Mouse (Mus musculus) frontal cortex, postnatal 36 days (tissue): ENCODE measurements around the gene Alkbh2.

Source experiments
- DNase-seq, 2 experiments: peaks; one replicate each; pipeline ENCODE4 v3.0.0; 2022; ENCODE audit warnings: low spot score in 2 of 2

Alkbh2 gene

DNA sequence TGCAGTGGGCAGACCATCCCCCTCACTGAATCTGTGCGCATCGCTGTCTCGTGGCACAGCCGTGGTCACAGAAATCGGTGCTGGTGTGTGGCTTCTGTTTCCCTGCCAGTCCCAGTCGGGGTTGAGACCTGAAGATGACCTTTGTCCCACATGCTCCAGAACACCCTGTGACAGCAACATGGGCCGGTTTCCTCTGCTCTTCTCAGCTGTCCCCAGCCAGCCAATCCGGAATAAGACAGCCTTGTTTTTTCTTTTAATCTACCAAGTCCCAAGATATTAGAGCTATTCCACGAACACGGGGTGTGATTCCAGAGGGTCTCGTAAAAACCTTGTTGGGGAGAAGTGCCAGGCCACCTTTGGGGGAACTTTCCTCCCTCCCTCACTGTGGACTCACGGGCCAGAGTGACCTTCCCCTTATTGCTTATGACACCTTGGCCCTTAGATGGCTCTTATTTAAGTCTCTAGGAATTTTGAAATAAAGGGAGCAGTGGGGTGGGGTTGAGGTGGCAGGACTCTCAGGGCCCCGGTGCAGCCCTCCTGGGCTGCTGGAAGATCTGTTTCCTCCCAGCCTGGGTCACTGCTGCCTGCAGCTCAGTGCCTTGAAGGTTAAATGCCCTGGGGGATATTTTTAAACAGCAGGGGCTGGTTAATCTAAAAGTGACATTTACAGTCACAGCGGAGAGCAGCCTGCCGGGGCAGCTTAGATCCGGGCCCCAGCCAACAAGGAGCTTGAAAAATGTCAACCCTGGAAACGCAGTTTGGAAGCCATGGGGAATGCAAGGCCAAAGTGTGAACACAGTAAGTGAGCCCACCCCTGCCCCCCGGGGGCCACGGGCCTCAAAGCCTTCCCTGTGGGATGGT is 18.2 kb upstream of the Alkbh2 start, which contains the start of gene Acacb:
Gene Acacb (plus strand): TSS at position 508 of the 861 bp plus-strand sequence.
- DNase-seq, result no peak

DNA sequence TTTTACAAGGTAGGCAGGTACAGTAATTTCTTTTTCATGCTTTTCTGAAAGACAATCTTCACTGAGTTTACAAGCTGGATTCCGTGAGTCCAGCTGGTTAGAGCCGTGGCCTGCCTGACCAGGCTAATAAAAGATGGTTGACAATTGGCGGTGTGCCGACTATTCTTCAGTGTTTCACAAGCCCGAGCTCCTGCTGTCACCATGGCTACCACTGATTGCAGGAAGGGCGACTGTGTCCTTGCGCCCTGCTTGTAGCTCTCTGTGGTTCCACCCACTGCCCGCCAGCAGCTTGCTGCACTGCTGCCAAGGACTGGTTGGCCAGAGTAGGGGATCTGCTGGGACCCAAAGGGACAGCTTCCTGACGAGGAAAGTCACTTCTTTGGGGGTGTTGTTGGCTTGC is 11.2 kb upstream of the Alkbh2 start:
- peak; percentile 51 to 81 for DNase-seq

DNA sequence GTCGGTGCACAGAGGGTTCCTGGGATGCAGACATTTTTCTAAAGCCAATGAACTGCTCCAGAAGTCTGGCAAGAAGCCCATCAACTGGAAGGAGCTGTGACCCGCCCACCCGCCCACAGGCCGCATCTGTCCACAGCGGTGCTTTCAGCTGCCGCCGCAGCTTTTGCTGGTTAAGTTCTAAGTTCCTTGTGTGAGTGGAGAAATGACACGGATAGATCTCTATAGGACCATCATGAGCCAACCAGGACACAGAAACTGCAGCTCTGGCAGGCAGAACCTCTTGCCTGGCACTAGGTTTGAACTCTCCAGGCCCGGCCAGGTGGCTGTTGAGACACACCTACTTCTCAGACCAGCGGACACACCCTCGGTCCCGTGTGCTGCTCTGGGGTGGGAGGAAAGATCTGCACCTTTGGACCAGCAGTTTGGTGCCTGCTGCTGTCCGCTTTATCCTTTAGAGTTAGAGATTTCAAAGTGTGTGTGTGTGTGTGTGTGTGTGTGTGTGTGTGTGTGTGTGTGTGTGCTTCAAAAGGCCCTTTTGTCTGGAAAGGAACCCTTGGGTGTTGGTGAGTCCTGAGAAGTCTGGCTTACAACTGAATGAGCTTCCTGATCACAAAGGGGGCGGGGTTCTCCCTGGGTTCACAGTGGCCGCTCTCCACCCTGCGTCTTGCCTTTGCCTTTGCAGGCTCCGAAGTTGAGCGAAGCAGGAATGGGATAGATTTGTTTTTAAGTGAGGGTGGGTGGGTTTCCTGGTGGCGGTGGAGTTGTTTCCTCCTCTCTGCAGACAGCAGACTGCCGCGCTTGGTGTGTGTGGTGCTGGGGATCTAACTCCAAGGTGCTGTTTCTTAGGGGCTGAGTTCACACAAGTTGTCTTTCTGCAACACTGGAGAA is 10.5 kb upstream of the Alkbh2 start:
- no peak for DNase-seq

DNA sequence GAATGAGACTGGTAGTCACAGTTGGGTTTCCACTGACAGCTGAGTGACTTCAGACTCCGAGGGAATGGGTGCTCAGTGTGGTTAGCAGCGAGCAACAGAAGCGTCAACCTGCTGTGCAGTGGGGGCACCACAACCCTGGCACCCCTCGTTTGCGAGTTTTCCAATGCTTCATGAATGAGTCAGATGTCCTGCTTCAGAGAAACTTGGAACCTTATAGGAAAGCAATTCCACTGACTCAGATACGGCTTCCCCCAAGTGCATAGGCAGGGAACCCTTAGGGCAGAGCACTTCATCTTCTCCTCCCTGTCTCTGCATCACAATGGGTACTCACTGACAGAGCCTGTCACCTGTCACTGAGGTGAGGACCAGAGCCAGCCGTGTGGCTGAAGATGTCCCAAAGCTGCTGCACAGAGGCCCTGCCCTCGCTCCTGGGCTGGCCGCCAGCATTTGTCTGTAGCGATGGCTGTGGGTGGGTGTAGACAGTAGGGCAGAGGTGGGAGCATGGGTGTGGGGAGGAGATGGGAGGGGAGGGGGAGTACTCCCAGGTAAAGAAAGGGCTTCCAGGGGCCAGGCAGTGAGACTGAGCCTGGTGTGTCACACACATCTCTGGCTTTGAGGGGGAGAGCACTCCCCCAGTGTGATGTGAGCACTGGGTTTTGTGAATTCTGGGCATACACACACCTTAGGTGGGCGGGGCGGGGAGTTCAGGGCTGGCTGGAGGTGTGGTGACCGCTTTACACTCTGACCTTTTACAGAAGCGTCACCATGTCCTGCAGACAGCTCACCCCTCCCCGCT is 9.7 kb upstream of the Alkbh2 start:
- no peak for DNase-seq

DNA sequence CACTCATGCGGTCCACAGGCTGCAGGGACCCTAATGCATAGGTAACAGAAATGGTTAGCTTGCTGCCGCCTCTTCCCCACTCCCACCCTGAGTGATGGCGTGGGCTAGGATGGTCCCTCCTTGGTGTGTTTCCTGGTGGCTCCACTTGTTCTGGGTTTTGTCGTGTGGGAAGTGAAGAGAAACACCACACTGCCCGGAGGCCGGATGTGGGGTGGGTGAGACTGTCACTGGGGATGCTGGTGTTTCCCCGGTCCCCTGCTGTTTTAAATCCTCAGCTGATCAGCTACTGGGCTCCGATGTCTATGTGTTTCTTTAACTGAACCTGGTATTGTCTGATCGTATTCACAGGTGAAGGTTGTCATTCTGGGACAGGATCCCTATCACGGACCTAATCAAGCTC is 7.5 kb upstream of the Alkbh2 start:
- DNase-seq, result no peak

DNA sequence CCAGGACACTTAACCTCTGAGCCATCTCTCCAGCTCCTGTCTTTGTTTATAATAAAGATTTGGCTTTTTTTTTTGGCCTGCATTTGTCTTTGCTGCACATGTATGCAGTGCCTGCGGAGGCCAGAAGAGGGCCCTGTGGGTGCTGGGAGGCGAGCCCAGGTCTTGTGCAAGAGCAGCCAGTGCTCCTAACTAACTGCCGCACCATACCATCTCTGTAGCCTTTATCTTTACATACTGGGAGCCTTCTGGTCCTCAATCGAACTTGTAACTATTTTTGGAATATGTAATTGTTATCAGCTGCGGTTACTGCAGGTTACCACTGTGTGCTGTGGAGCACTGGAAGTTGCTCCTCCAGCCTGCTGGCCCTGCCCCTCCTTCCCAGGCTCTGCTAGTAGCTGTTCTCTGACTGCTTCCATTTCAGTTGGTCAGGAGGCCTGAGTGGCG is 6.1 kb upstream of the Alkbh2 start:
- DNase-seq, result peak in 1 of 2 experiments; percentile 29

DNA sequence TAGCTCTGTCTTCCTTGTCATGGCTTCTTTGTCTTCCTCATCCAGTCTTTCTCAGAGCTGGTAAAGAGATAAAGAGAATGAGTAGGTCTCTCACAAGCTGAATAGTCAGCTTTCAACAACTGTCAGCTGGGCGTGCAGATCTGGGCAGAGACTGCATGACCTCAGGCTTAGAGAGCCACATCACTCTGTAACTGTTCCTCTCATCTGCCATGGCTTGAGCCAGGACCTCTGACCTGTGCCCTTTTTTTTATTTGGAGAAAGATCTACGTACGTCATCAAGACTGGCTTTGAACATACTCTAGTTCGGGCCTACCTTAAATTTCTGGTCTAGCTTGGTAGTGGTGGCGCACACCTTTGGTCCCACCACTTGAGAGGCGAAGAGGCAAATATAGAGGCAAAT is 4.8 kb upstream of the Alkbh2 start:
- no peak for DNase-seq

DNA sequence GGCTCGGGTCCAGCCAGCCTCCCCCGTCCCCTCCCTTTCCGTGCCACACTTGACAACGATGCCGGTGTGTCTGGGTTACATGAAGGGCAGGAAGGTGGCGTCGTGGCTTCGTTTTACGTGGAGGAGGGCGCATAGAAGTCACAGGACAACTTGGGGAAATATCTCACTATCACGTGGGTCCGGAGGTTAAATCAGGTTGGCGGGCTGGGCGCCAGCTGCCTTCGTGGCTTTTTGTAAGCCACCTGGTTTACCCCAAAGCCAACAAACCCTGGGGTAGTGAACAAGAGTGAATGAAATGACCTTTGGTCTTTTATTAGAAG is 3.5 kb upstream of the Alkbh2 start:
- DNase-seq, result peak in 1 of 2 experiments; percentile 20

DNA sequence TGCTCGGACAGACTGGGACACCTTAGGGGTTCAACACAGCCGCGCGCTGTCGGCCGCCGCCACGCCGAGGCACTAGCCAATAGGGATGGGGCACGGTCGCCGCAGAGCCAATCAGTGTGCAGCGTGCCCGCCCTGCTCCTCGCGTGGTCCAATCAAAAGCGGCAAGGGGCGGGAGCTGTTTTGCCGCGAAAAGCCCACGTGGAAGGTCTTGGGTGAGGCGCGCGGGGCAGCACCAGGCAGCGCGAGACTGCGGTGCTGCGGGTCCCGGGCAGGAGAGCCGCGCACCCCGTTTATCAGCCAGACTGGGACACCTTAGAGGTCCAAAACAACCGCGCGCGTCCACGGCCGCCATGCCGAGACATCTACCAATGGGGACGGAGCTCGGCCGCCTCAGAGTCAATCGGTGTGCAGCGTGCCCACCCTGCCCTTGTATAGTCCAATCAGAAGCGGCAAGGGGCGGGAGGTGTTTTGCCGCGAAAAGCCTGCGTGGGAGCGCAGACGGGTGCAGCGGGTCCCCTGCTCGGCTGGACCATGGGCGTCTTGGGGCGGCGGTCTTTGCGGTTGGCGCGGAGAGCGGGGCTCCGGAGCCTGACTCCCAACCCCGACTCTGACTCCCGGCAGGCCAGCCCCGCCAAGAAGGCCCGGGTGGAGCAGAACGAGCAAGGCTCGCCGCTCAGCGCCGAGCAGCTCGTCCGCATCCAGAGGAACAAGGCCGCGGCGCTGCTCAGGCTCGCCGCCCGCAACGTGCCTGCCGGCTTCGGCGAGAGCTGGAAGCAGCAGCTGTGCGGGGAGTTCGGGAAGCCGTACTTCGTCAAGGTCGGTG is 2.9 kb upstream of the Alkbh2 start:
- peak; percentile 91 to 93 for DNase-seq

DNA sequence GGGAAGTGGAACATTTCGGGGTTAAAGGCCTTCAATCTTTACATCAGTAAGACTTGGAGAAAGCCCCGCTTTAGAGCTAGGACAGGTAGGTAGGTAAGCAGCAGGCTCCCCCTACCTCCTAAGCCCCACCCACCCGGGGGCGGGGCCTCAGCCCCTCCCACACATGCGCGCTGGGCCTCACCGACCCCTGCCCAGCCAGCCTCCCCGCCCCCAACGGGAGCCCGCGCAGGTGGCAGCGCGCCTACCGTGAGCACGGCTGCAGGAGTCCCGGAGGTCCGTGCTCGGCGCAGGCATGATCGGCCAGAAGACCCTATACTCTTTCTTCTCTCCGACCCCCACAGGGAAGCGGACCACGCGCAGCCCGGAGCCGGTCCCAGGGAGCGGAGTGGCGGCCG is 2.2 kb upstream of the Alkbh2 start, which contains the start of gene Ung:
Gene Ung (plus strand): TSS at position 176 of the 395 bp plus-strand sequence.
- DNase-seq, result no peak

DNA sequence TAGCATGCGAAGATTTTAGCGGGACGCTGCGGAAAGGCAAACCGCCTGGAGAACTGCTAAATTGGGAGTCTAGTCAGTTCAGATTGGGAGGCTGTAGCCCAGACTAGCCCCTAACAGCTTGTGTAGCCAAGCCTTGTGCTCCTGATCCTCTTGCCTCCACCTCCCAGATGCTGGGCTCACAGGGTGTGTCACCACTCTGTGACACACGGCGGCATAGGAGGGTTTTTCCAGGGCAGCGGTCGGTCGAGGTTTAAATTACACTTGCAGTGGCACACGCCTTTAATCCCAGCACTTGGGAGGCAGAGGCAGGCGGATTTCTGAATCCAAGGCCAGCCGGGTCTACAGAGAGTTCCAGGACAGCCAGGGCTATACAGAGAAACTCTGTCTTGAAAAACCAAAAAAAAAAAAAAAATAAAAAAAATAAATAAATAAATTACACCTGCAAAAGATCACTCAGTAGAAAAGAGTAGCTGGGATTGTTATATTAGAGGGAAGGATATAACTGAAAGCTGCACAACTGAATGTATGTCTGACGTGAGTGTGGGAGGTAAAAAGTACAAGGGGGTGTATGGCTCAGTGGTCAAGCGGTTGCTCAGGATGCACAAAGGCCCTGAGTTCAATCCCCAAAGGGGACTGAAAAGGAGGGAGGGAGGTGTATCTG is 1.7 kb upstream of the Alkbh2 start:
- DNase-seq, result no peak

DNA sequence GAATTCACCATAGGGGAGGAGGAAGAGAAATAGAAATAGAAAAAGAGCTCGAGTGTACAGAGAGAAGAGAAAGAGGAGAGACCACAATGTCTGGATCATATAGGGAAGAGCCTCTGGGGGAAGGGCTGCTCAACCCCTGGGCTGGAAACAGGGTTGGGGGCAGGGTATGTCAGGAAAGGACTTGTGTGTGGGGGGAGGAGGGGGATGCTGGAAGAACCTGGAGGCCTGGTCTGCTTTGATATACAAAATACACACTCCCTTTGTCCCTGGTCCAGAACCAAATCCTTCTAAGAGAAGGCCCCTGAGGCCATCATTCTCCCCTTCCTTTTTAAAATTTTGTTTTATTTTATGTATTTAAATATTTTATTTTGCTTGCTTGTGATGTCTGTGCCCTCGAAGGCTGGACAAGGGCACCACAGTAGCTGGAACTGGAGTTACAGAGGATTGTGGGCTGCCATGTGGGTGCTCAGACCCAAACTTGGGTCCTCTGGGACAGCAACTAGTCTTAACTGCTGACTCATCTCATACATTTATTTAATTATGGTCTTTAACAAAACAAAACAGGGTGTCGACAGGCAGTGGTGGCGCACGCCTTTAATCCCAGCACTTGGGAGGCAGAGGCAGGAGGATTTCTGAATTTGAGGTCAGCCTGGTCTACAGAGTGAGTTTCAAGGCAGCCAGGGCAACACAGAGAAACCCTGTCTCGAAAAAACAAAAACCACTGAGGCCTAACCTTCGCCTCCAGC is 1.3 kb downstream of the Alkbh2 start:
- DNase-seq, result no peak

DNA sequence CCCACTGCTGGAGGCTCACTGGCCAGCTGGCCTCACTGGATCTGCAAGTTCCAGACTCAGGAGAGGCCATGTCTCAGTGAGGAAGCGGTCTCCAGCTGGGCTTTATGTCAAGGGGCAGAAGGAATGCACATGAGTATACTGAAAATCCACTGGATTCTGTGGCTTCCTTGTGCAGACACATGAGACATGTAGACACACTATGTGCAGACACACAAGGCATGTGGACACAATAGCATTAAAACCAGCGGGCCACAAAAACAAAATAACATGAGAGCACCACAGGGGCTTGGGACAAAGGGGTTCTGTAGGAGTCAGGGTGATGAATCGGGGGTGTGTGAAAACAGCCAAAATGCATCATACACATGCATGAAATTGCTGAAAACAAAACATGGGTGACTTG is 2.0 kb downstream of the Alkbh2 start:
- DNase-seq, result no peak

DNA sequence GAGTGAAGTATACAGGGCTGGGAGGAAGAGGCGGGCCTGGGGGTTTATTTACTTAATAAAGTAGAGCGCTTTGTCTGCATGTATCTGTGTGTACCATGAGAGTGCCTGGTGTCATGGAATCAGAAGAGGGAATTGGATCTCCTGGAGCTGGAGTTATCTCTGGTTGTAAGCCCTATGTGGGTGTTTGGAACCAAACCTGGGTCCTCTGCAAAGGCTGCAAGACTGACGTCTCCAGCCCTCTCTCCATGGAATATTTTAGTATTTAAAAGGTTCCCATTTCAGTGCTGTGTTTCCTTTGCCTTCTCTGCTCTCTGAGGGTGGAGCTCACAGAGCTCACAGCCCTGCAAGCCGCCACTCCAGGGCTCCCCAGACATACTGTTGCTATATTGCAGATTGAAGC is 8.2 kb downstream of the Alkbh2 start:
- DNase-seq, result no peak

DNA sequence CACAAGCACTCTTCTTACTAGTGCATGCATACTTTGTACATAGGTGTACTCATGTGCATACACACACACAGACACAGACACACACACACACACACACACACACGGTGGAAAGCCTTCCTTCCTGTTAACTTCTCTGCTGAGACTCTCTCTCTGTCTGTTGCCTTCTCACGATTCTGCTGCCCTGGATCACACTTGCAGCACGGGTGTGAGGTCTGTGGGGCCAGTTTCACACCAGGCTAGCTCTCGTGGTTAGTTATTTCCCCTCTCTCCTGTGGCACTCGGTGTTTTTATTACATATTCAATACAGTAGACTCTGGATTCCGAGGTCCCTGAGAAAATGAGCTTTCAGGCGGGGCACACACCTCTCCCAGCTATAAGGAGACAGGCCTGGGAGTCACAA is 11.4 kb downstream of the Alkbh2 start:
- no peak for DNase-seq

DNA sequence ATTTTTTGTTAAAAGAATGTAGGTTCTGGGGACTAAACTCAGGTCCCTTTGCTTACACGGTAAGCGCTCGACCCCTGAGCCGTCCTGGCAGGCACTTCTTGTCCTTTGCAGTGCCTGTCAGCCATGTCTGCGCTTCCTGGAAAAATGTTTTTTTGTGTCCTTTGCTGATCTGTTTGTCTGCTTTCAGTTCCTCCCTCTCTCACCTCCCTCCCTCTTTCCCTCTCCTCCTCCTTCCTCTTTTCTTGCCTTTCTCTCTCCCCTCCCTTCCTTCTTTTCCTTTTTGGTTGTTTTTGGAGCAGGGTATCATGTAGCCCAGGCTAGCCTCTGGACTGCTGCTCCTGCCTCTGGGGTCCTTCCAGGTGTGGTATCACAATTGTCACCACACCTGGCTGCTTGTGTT is 13.0 kb downstream of the Alkbh2 start:
- no peak for DNase-seq

DNA sequence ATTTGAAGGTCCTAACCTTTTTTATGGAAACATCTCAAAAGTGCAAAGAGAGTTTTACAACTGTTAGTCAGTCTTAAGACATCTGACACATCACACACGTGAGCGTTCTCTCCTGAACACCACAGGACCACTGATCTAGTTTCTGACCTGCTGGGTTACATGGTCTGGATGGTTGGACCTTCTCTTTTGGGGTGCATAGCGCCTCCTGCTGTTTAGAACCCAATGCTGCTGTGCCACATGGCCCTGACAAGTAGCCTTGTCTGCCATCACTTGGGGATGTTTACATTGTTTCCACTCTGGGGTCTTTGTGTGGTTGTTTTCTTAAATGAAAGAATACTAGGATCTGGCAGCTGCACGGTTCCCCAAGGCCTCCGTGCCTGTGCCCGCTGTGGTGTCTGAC is 14.7 kb downstream of the Alkbh2 start:
- DNase-seq, result no peak

DNA sequence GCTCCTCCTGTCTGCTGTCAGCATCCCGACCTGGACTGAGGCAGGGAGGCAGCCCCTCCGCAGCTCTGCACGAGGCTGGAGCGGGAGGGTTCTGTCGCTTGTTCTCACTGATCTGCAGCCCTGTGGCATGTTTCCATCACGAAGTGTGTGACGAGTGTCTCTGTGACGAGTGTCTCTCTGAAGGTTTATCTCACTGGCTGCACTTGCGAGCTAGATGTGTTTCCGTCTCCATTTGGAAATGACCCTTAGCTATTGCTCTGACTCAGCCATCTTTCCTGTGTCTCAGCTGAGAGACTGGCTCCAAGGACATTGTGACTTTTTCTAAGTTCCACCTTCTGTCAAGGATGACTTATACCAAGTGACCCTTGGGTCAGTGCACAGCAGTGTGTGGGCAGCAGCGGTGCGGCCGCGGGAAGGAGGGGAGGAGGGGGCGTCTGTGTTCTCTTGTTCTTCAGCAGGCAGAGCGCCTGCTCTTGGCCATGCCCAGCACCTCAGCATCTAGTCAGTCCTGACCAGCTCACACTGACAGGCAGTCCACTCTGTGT is 21.6 kb downstream of the Alkbh2 start:
- no peak for DNase-seq

DNA sequence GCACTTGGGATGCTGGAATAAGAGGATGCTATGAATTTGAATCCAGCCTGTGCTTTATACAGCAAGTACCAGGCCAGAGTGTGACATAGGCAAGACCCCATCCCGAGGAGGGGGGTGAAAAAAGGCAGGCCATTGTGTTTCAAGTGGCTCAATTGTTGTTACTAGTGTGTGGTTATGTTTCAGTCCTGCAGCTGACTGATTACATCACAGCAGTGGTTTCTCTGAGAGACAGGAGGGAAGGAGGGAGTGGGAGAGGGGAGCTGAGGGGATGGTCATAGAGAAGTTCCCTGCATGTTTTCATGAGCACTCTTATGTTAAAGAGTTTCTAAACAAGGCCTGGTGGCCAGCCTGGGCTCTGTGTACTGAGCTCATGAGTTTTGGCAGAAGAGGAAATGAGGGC is 25.2 kb downstream of the Alkbh2 start:
- no peak for DNase-seq

DNA sequence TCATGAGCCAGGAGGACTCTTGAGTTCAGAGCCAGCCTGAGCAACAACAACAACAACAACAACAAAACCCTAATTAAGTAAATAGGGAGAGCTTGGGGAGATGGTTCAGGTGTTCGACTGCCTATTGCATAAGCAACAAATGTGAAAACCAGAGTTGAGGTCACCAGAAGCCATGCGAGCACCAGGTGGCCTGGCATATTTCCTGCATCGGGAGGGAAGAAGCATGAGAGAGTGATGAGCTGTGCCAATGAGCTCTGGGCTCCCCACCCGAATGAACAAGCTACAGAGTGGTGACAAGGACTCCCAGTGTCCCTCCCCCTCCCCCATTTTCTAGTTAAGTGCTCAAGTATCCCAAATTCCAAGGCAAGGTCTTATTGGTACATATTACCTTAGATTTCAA is 26.1 kb downstream of the Alkbh2 start:
- DNase-seq, result no peak
